21 mouse cellular contexts compared by ENCODE assay signal in the genomic region with DNA sequence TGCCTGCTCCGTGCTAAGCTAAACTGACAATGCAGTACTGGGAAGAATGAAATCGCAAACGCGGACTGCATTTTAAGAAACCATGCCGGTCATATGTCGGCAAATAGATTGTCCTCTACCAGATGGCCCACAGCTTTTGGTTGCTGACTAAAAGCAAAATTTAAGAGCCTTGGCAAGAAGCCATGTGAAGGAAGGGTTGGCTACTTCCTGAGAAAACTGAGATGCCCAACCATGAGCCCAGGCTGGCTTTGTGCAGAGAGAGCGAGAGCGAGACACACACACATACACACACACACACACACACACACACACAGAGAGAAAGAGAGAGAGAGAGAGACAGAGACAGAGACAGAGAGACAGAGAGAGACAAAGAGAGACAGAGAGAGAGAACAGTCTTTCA.
A peak's percentile ranks its signal among the peaks of the same experiment; 100 is the strongest.
DNase-seq lines count a peak whose midpoint lies in the region; ATAC-seq and TF ChIP-seq lines count a peak whose summit lies in the region.
"Had no signal": no experiment of that assay in that cellular context is flagged by ENCODE, and none has a peak within 500 bp of the region (broad histone marks: within the 10 kb centered on the region; RNA-seq: fewer than 3 reads in every experiment).

No protein-coding gene starts in this region.

- no peaks in the 10 kb centered on the region for H3K9me3 ChIP-seq in forebrain, embryonic 16.5 days (ENCODE audit: control insufficient read depth, low read length)
- H3K9me3 ChIP-seq in forebrain, embryonic 13.5 days (replicated peaks), result no peaks in the 10 kb centered on the region
- H3K9me3 ChIP-seq in intestine, embryonic 15.5 days, result no peaks in the 10 kb centered on the region
- no peaks in the 10 kb centered on the region for H3K9me3 ChIP-seq in intestine, embryonic 16.5 days (ENCODE audit: control insufficient read depth, low read length)
- no peaks in the 10 kb centered on the region for H3K9me3 ChIP-seq in neural tube, embryonic 13.5 days
- H3K9me3 ChIP-seq: embryonic facial prominence, embryonic 13.5 days; heart, embryonic 10.5 days; hindbrain, embryonic 13.5 days had no signal

- H3K27me3 ChIP-seq in forebrain, embryonic 16.5 days (replicated peaks; ENCODE audit: control insufficient read depth, insufficient read depth, low read length), result no peaks in the 10 kb centered on the region
- H3K27me3 ChIP-seq in forebrain, embryonic 13.5 days, result no peaks in the 10 kb centered on the region
- no peaks in the 10 kb centered on the region for H3K27me3 ChIP-seq in intestine, embryonic 15.5 days (replicated peaks)
- H3K27me3 ChIP-seq in intestine, embryonic 16.5 days (replicated peaks; ENCODE audit: control insufficient read depth, insufficient read depth, low read length), result no peaks in the 10 kb centered on the region
- no peaks in the 10 kb centered on the region for H3K27me3 ChIP-seq in neural tube, embryonic 13.5 days
- H3K27me3 ChIP-seq: embryonic facial prominence, embryonic 13.5 days; hindbrain, embryonic 13.5 days had no signal

- ATAC-seq in forebrain, embryonic 16.5 days, result peak; percentile 43; the same call in 1 of the 2 replicates
- ATAC-seq in forebrain, embryonic 13.5 days, result no peak
- no peak for ATAC-seq in intestine, embryonic 15.5 days
- no peak for ATAC-seq in intestine, embryonic 16.5 days
- peak; percentile 50; the same call in 1 of the 2 replicates for ATAC-seq in neural tube, embryonic 13.5 days (ENCODE audit: low read depth)
- ATAC-seq: inflammation-experienced regulatory T-cells, adult 6 months had no signal

- WGBS in forebrain, embryonic 16.5 days, result 73% methylated on average over 8 of the region's 8 CpGs
- WGBS in forebrain, embryonic 13.5 days, result 86% methylated on average over 8 of the region's 8 CpGs
- 67% methylated on average over 8 of the region's 8 CpGs for WGBS in intestine, embryonic 15.5 days
- WGBS in intestine, embryonic 16.5 days, result 59% methylated on average over 8 of the region's 8 CpGs
- WGBS in neural tube, embryonic 13.5 days, result 57% methylated on average over 8 of the region's 8 CpGs

- no peak overlapping the region for H3K9ac ChIP-seq in forebrain, embryonic 16.5 days (replicated peaks; ENCODE audit: low read depth, low read length)
- no peak overlapping the region for H3K9ac ChIP-seq in forebrain, embryonic 13.5 days
- no peak overlapping the region for H3K9ac ChIP-seq in intestine, embryonic 15.5 days
- H3K9ac ChIP-seq in intestine, embryonic 16.5 days (ENCODE audit: low read depth, low read length), result no peak overlapping the region
- H3K9ac ChIP-seq in neural tube, embryonic 13.5 days, result no peak overlapping the region
- H3K9ac ChIP-seq: embryonic facial prominence, embryonic 13.5 days; hindbrain, embryonic 13.5 days had no signal

- no peak for DNase-seq in neural tube, embryonic 10.5 days (ENCODE audit: extremely low spot score, low spot score)
- DNase-seq in brain, embryonic 14.5 days (ENCODE audit: low read depth), result peak; percentile 37
- DNase-seq in spleen, adult 18-20 months, result no peak
- DNase-seq: adrenal gland, adult 2 months; adrenal gland, postnatal 25 days; cerebellum, adult 11 months; cerebellum, adult 9-10 months; cerebellum, postnatal 36 days; gastrocnemius, postnatal 10 days; heart, adult 18-20 months; heart, postnatal 10 days; heart, postnatal 4 days had no signal

- no peak for TF ChIP-seq POLR2A in brain, embryonic 14.5 days (IDR thresholded peaks at IDR 0.05; ENCODE audit: borderline replicate concordance, extremely low read depth, insufficient read depth, insufficient read length, poor library complexity, severe bottlenecking)

- H3K27ac ChIP-seq in forebrain, embryonic 16.5 days (ENCODE audit: low read length), result no peak overlapping the region
- no peak overlapping the region for H3K27ac ChIP-seq in forebrain, embryonic 13.5 days
- H3K27ac ChIP-seq in intestine, embryonic 15.5 days, result no peak overlapping the region
- H3K27ac ChIP-seq in intestine, embryonic 16.5 days (ENCODE audit: low read length), result no peak overlapping the region
- no peak overlapping the region for H3K27ac ChIP-seq in neural tube, embryonic 13.5 days (replicated peaks)
- H3K27ac ChIP-seq: embryonic facial prominence, embryonic 13.5 days; heart, embryonic 10.5 days; hindbrain, embryonic 13.5 days had no signal

- TF ChIP-seq CTCF in brain, embryonic 14.5 days (IDR thresholded peaks at IDR 0.05; ENCODE audit: borderline replicate concordance, extremely low read depth, insufficient read depth, insufficient read length), result no peak

- H3K4me1 ChIP-seq in forebrain, embryonic 16.5 days (replicated peaks; ENCODE audit: control insufficient read depth, insufficient read depth, low read length), result no peaks in the 10 kb centered on the region
- no peaks in the 10 kb centered on the region for H3K4me1 ChIP-seq in forebrain, embryonic 13.5 days
- H3K4me1 ChIP-seq in intestine, embryonic 15.5 days (replicated peaks), result peaks cover 25% of the 10 kb centered on the region
- peaks cover 26% of the 10 kb centered on the region for H3K4me1 ChIP-seq in intestine, embryonic 16.5 days (ENCODE audit: control insufficient read depth, insufficient read depth, low read length)
- H3K4me1 ChIP-seq in neural tube, embryonic 13.5 days (replicated peaks), result peaks cover 29% of the 10 kb centered on the region

- no peak overlapping the region for H3K4me3 ChIP-seq in forebrain, embryonic 16.5 days (replicated peaks; ENCODE audit: low read length)
- no peak overlapping the region for H3K4me3 ChIP-seq in forebrain, embryonic 13.5 days
- no peak overlapping the region for H3K4me3 ChIP-seq in intestine, embryonic 15.5 days (replicated peaks)
- H3K4me3 ChIP-seq in intestine, embryonic 16.5 days (ENCODE audit: low read length), result no peak overlapping the region
- H3K4me3 ChIP-seq in neural tube, embryonic 13.5 days, result no peak overlapping the region
- H3K4me3 ChIP-seq: embryonic facial prominence, embryonic 13.5 days; heart, embryonic 10.5 days; hindbrain, embryonic 13.5 days had no signal

- no peak overlapping the region for H3K4me2 ChIP-seq in forebrain, embryonic 16.5 days (ENCODE audit: low read length)
- H3K4me2 ChIP-seq in forebrain, embryonic 13.5 days, result no peak overlapping the region
- peak overlapping the region; percentile 19; the same call in 1 of the 2 replicates for H3K4me2 ChIP-seq in intestine, embryonic 15.5 days (replicated peaks)
- no peak overlapping the region for H3K4me2 ChIP-seq in intestine, embryonic 16.5 days (ENCODE audit: low read depth, low read length)
- no peak overlapping the region for H3K4me2 ChIP-seq in neural tube, embryonic 13.5 days
- H3K4me2 ChIP-seq: embryonic facial prominence, embryonic 13.5 days; hindbrain, embryonic 13.5 days had no signal

- no peaks in the 10 kb centered on the region for H3K36me3 ChIP-seq in forebrain, embryonic 16.5 days (ENCODE audit: control insufficient read depth, insufficient read depth)
- H3K36me3 ChIP-seq in forebrain, embryonic 13.5 days (ENCODE audit: poor library complexity, severe bottlenecking), result no peaks in the 10 kb centered on the region
- H3K36me3 ChIP-seq in intestine, embryonic 15.5 days, result no peaks in the 10 kb centered on the region
- H3K36me3 ChIP-seq in intestine, embryonic 16.5 days (ENCODE audit: control insufficient read depth, insufficient read depth, low read length), result no peaks in the 10 kb centered on the region
- H3K36me3 ChIP-seq in neural tube, embryonic 13.5 days, result no peaks in the 10 kb centered on the region
- H3K36me3 ChIP-seq: embryonic facial prominence, embryonic 13.5 days; heart, embryonic 10.5 days; hindbrain, embryonic 13.5 days had no signal

Comparison
In these comparisons a context has a peak if more than half of its experiments do, and no peak if none do; other contexts are left out.
1. ATAC-seq: peak in forebrain, embryonic 16.5 days (single experiment) and neural tube, embryonic 13.5 days (single experiment); none in forebrain, embryonic 13.5 days (single experiment), intestine, embryonic 15.5 days (single experiment) and intestine, embryonic 16.5 days (single experiment).